Mouse (Mus musculus) embryonic stem cell, embryonic (primary cell): ENCODE results near the gene Arhgap28.

Experiments used
- CTCF ChIA-PET, 4 experiments: fragments of 300-600 bp in 2 of 4; fragments of 350-600 bp in 2 of 4; sonication (Branson Sonifier 250); formaldehyde crosslinking; loops; one replicate each; lab custom pipeline; 2022; ENCODE audit warnings: inconsistent platforms in 2 of 4; lab: Charles Lee
- POLR2A ChIA-PET, 4 experiments: fragments of 300-600 bp in 2 of 4; fragments of 350-600 bp in 2 of 4; sonication (Branson Sonifier 250); formaldehyde crosslinking; loops; one replicate each; lab custom pipeline; 2022; ENCODE audit warnings: antibody characterized with exemption in 4 of 4, inconsistent platforms in 1 of 4; lab: Charles Lee

Arhgap28 gene

GRCm38 (mm10) chr17:67996097-67996768 lies 7.7 kb downstream of the Arhgap28 start:
- CTCF ChIA-PET, result interaction anchor here in 2 of 4 experiments (0.8 to 0.9 kb wide), 2 partner anchors 8 to 71 kb away, joined by 4 to 5 read pairs; partner anchors contain the start of gene Arhgap28 (in 1 of the 2)
- POLR2A ChIA-PET, result interaction anchor here in 3 of 4 experiments (0.6 to 1.4 kb wide), 13 partner anchors 8 to 1739 kb away, joined by 3 to 11 read pairs (median 3); partner anchors contain the start of gene Arhgap28 (in 3 of the 3)

DNA sequence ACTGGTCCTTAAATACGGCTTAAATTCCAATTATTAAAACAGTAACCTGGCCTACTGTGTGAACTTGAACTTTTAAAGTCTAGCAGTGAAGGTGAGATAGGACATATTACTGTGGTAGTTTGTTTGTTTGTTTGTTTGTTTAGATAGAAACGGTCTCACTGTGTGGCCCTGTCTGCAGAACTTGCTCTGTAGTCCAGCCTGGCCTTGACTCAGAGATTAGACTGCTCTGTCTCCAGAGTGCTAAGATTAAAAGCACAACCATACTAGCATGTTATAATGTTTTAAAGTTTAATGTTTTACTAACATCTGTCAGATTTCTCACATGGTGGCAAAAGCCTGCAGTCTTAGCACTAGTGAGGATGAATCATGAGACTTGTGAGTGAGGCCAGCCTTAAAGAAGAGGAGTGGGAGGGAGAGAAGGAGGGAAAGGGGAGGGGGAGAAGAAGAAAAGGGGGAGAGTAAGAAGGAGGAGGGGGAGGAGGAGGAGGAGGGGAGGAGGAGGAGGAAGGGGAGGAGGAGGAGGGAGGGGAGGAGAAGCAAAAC lies 8.6 kb downstream of the Arhgap28 start:
- ChIA-PET CTCF (no interaction called here), POLR2A (interaction anchor here in 3 of 4 experiments (0.6 to 1.4 kb wide), 11 partner anchors 9 to 1738 kb away, joined by 3 to 11 read pairs (median 3); partner anchors contain the start of gene Arhgap28 (in 3 of the 3))

GRCm38 (mm10) chr17:67994861-67995260 lies 9.1 kb downstream of the Arhgap28 start:
- ChIA-PET POLR2A (interaction anchor here in 2 of 4 experiments (0.6 to 1.3 kb wide), 2 partner anchors 9 to 28 kb away, joined by 4 to 7 read pairs; partner anchors contain the start of gene Arhgap28 (in 1 of the 2)), CTCF (no interaction called here)

DNA sequence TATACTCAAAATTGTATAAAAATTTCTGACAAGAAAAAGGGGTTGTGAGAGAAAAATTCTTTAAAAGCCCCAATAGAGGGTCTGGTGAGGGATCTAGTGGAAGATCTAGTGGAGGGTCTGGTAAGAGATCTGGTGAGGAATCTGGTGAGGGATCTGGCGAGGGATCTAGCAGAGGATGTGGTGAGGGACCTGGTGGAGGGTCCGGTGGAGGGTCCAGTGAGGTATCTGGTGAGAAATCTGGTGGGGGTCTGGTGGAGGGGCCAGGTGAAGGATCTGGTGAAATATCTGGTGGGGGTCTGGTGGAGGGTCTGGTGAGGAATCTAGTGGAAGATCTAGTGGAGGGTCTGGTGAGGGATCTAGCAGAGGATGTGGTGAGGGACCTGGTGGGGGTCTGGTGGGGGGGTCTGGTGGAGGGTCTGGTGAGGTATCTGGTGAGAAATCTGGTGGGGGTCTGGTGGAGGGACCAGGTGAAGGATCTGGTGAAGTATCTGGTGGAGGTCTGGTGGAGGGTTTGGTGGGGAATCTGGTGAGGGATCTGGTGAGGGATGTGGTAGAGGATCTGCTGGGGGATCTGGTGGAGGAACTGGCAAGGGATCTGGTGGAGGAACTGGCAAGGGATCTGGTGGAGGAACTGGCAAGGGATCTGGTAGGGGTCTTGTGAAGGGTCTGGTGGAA lies 10.4 kb downstream of the Arhgap28 start:
- CTCF ChIA-PET, result no interaction called here
- POLR2A ChIA-PET, result no interaction called here

DNA sequence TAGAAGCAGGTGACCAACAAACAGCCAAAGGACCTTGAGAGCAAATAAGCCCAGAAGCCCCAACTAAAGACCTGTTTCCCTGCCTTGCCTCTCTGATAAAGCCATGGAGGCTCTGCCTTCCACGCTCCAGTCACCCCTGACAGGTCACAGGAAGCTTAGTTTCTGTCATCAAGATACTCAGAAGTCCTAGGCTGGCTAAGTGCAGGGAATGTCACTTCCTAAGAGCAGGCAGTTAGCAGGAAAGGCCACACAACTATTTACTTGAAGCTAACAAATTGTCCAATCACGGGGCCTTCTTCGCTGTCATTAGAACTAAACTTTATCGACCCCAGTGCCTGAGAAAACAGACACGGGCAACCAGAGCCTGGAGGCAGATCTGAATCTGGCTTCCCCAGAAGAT lies 14.2 kb downstream of the Arhgap28 start:
- ChIA-PET CTCF (interaction anchor here in 2 of 4 experiments (0.6 to 1.1 kb wide), 2 partner anchors 14 to 28 kb away, joined by 3 to 7 read pairs; partner anchors contain the start of gene Arhgap28 (in 1 of the 2)), POLR2A (interaction anchor here in 1 of 4 experiments (0.6 kb wide), 1 partner anchor 442 kb away, joined by 3 read pairs; no protein-coding TSS in a partner anchor)

GRCm38 (mm10) chr17:67988920-67989621 lies 14.8 kb downstream of the Arhgap28 start:
- ChIA-PET CTCF (interaction anchor here in 1 of 4 experiments (1.1 kb wide), 1 partner anchor 15 kb away, joined by 3 read pairs; the partner anchor contains the start of gene Arhgap28), POLR2A (interaction anchor here in 2 of 4 experiments (0.6 to 1.3 kb wide), 6 partner anchors 8 to 443 kb away, joined by 3 to 5 read pairs (median 3); partner anchors contain the start of gene Arhgap28 (in 2 of the 2))

DNA sequence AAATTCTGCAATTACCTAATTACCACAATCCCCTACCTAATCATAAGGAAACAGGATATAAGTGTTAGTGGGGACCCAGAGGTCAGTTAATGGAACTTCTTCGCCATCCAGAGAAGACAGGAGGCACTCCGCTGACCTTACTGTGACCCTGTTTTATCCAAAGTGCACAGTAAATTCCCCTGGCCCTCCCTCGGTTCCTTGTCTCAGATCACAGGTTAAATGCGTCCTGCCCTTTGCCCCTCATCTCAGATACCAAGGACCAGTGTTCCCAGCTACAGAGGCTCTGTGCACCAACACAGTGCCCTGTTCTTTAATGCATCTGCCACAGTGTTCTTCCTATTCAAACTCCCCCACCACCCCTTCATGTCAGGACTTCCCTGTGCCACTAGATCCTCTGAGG lies 18.4 kb downstream of the Arhgap28 start:
- POLR2A ChIA-PET, result interaction anchor here in 1 of 4 experiments (0.6 kb wide), 1 partner anchor 137 kb away, joined by 3 read pairs; no protein-coding TSS in a partner anchor
- CTCF ChIA-PET, result no interaction called here

GRCm38 (mm10) chr17:67980573-67980972 lies 23.3 kb downstream of the Arhgap28 start:
- CTCF ChIA-PET, result no interaction called here
- POLR2A ChIA-PET, result no interaction called here

DNA sequence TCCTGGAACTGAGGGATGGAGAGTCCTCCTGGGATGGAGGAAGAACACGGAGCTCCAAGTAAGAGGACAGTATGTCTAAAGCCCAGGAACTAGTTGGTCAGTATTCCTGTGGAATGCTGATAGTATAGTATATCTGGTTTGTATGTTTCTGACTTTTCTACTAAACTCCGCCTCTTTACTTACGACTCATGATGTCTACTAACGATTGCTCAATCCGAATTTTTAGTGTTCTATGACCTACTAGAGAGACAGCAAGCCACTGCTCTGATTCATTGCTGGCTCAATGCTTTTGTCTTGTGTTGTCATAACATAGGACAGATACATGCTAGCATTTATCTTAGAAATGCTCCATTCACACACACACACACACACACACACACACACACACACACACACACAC lies 24.7 kb downstream of the Arhgap28 start:
- ChIA-PET POLR2A (interaction anchor here in 1 of 4 experiments (0.6 kb wide), 1 partner anchor 20 kb away, joined by 3 read pairs; no protein-coding TSS in a partner anchor), CTCF (interaction anchor here in 1 of 4 experiments (0.6 kb wide), 1 partner anchor 30 kb away, joined by 3 read pairs; no protein-coding TSS in a partner anchor)

DNA sequence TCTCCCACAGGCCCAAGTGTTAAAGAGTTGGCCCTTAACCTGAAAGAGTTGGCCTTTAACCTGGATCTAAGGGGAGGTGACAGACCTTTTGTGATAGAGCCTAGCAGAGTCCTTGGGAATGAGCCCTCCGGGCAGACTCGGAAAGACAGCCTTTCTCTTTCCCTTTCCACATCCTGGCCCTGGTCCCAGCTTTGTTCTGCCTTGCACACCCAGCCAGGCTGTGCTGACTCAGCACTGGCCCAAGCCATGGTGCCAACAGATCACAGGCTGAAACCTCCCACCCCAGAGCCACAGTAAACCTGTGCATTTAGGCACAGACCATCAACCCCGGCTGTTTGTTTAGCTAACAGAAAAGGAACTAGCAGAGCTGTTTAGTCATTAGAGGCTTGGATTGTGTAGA lies 25.1 kb downstream of the Arhgap28 start:
- CTCF ChIA-PET, result interaction anchor here in 1 of 4 experiments (0.5 to 0.6 kb wide), 2 partner anchors 10 to 31 kb away, joined by 3 read pairs; no protein-coding TSS in a partner anchor
- POLR2A ChIA-PET, result interaction anchor here in 2 of 4 experiments (0.6 to 0.7 kb wide), 2 partner anchors 19 to 179 kb away, joined by 3 read pairs; no protein-coding TSS in a partner anchor

DNA sequence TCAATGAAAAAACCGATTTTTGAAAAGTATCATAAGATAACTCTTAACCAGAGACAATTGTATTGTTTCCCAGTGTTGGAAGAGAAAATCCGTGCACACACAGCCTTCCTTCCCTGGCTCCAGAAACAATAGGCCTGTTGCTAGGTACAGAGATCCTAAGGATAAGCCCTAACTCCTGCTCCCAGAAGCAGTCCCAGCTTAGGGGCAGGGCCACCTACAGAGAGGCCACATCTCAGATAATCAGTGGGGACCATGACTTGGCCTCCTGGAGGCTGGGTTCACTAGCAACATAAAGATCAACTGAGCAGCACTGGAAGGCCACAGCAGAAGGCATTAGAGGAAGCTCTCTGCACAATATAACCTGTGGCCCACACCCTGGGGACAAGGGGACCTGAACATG lies 27.5 kb downstream of the Arhgap28 start:
- ChIA-PET POLR2A (interaction anchor here in 2 of 4 experiments (0.8 to 1.5 kb wide), 6 partner anchors 11 to 74 kb away, joined by 3 to 7 read pairs (median 4); partner anchors contain the start of gene Arhgap28 (in 1 of the 2)), CTCF (interaction anchor here in 1 of 4 experiments (0.6 kb wide), 1 partner anchor 666 kb away, joined by 3 read pairs; no protein-coding TSS in a partner anchor)

DNA sequence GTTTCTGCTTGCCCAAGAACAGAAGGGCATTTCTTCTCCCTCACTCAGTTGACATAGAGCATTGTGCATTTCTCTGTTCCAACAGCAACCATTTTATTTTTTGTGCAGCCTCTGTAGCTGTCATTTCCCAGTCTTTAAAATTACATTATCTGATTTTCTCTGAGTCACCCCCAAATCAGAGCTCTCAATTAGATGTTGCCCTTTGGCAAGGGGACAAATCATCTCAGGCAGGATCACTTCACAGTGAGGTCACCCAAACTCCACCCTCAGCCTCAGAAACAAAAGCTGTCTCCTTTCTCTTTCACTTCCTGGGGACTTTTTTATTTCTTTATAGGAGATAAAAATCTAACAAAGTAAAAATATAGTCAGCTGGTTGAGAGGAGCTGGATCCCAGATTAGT lies 27.9 kb downstream of the Arhgap28 start:
- CTCF ChIA-PET, result no interaction called here

DNA sequence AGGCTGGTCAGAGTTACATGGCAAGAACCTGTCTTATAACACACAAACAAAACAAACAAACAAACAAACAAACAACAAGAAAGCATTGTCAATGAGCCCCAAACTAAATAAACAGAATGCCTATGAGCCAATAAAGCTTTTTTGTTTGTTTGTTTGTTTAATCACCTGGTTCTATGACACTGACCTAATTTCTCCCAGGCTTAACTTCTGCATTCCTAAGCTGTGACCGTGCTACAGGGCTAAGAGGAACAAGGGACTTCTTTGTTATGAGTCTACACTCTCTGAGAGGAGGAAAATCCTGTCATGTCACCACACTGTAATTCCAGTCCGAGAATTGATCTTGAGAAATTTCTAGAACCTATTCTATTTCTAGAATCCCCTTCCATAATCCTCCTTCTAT lies 29.2 kb downstream of the Arhgap28 start:
- ChIA-PET CTCF (no interaction called here), POLR2A (interaction anchor here in 1 of 4 experiments (0.6 kb wide), 1 partner anchor 18 kb away, joined by 4 read pairs; no protein-coding TSS in a partner anchor)

More for the DNA sequence above, 27.9 kb downstream of the Arhgap28 start:
- POLR2A ChIA-PET, result interaction anchor here in 2 of 4 experiments (0.8 to 1.5 kb wide), 7 partner anchors 10 to 73 kb away, joined by 3 to 7 read pairs (median 4); partner anchors contain the start of gene Arhgap28 (in 1 of the 2)

- ChIA-PET CTCF (interaction anchor here in 1 of 4 experiments (0.6 kb wide), 1 partner anchor 237 kb away, joined by 12 read pairs; no protein-coding TSS in a partner anchor), POLR2A (interaction anchor here in 1 of 4 experiments (0.6 to 1.8 kb wide), 2 partner anchors 9 to 28 kb away, joined by 4 read pairs; no protein-coding TSS in a partner anchor)
Observed at GRCm38 (mm10) chr17:67966853-67967540, 36.9 kb downstream of the Arhgap28 start.

- ChIA-PET CTCF (interaction anchor here in 1 of 4 experiments (0.6 kb wide), 1 partner anchor 25 kb away, joined by 3 read pairs; no protein-coding TSS in a partner anchor), POLR2A (no interaction called here)
Observed at GRCm38 (mm10) chr17:67962858-67963257, 41.1 kb downstream of the Arhgap28 start.

- POLR2A ChIA-PET, result no interaction called here
- CTCF ChIA-PET, result interaction anchor here in 1 of 4 experiments (0.6 kb wide), 2 partner anchors 26 to 28 kb away, joined by 3 to 7 read pairs; no protein-coding TSS in a partner anchor
Observed at GRCm38 (mm10) chr17:67962020-67962419, 41.9 kb downstream of the Arhgap28 start.

DNA sequence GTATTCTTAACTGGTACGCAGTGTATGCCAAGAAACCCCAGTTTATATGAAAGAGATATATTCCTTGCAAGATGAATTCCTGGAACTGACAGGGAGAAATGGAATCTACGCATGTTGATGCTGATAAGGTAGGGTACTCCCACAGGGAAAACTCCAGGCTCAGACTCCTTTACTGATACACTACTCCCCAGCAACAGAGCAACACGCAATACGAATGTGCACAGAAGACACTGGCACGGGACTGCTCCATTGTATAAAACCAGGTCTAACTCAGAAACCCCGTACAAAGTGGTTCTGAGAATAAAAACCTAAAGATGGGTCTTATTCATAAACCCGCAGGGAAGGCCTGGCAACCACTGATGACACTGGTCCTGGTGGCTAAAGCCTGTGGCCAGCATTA lies 45.0 kb downstream of the Arhgap28 start:
- ChIA-PET CTCF (no interaction called here), POLR2A (interaction anchor here in 2 of 4 experiments (1.2 to 1.9 kb wide), 2 partner anchors 11 to 37 kb away, joined by 3 to 4 read pairs; no protein-coding TSS in a partner anchor)
